Mouse (Mus musculus): Measurements from ENCODE around the gene Supt4a. TPM values are rescaled to one million over a fixed set of nuclear protein-coding genes. Genes with fewer than 3 reads are reported as not detected.

Gene Supt4a
- polyA plus RNA-seq, 1 experiment from 2014 or later = 209 TPM

- Histone ChIP-seq H3K27me3 (replicated peaks) (no peaks in the 10 kb centered on the region), H3K9ac (peak overlapping the region; percentile 94), H3K9me3 (replicated peaks) (no peaks in the 10 kb centered on the region), H3K36me3 (peaks cover 25% of the 10 kb centered on the region), H3K4me3 (peak overlapping the region; percentile 82), H3K4me1 (peaks cover 77% of the 10 kb centered on the region), H3K4me2 (peak overlapping the region; percentile 84), H3K27ac (peak overlapping the region; percentile 100)
- WGBS (ENCODE audit: insufficient replicate concordance) = 15% methylated on average over 5 of the region's 5 CpGs
- ATAC-seq = no peak
Measured at GRCm38 (mm10) chr11:87754603-87755002, 17.3 kb downstream of the Supt4a start.

- Histone ChIP-seq H3K4me1 (peaks cover 79% of the 10 kb centered on the region), H3K9ac (peak overlapping the region; percentile 94), H3K36me3 (peaks cover 25% of the 10 kb centered on the region), H3K4me2 (peak overlapping the region; percentile 84), H3K27ac (peak overlapping the region; percentile 100), H3K9me3 (replicated peaks) (no peaks in the 10 kb centered on the region), H3K4me3 (peak overlapping the region; percentile 82), H3K27me3 (replicated peaks) (peaks cover 4% of the 10 kb centered on the region)
- WGBS (ENCODE audit: insufficient replicate concordance) = 14% methylated on average over 15 of the region's 17 CpGs
- ATAC-seq = peak; percentile 75
Measured at GRCm38 (mm10) chr11:87755360-87756017, 18.1 kb downstream of the Supt4a start.

GRCm38 (mm10) chr11:87756251-87756820, 19.0 kb downstream of the Supt4a start:
- WGBS (ENCODE audit: insufficient replicate concordance) = 20% methylated on average over 15 of the region's 15 CpGs
- H3K9ac ChIP-seq = peak overlapping the region; percentile 94
- H3K4me2 ChIP-seq = peak overlapping the region; percentile 75

GRCm38 (mm10) chr11:87757001-87757954, 19.9 kb downstream of the Supt4a start:
- Histone ChIP-seq H3K27me3 (replicated peaks) (peaks cover 22% of the 10 kb centered on the region), H3K4me3 (peak overlapping the region; percentile 82), H3K9ac (peak overlapping the region; percentile 94), H3K27ac (peak overlapping the region; percentile 100), H3K36me3 (peaks cover 25% of the 10 kb centered on the region), H3K9me3 (replicated peaks) (no peaks in the 10 kb centered on the region), H3K4me1 (peaks cover 75% of the 10 kb centered on the region), H3K4me2 (peak overlapping the region; percentile 75)
- 19% methylated on average over 25 of the region's 25 CpGs for WGBS (ENCODE audit: insufficient replicate concordance)
- ATAC-seq = no peak

More at GRCm38 (mm10) chr11:87756251-87756820, 19.0 kb downstream of the Supt4a start:
- H3K9me3 ChIP-seq (replicated peaks) = no peaks in the 10 kb centered on the region
- H3K27me3 ChIP-seq (replicated peaks) = peaks cover 13% of the 10 kb centered on the region
- 0 out of 2 replicates have a peak, but pooled peaks have one; percentile 8 for ATAC-seq
- H3K27ac ChIP-seq = peak overlapping the region; percentile 100
- peaks cover 79% of the 10 kb centered on the region for H3K4me1 ChIP-seq
- peaks cover 25% of the 10 kb centered on the region for H3K36me3 ChIP-seq
- peak overlapping the region; percentile 82 for H3K4me3 ChIP-seq

- Histone ChIP-seq H3K9me3 (replicated peaks) (no peaks in the 10 kb centered on the region), H3K4me3 (peak overlapping the region; percentile 82), H3K4me1 (peaks cover 70% of the 10 kb centered on the region), H3K27ac (peak overlapping the region; percentile 100), H3K4me2 (peak overlapping the region; percentile 75), H3K9ac (peak overlapping the region; percentile 94), H3K27me3 (replicated peaks) (peaks cover 33% of the 10 kb centered on the region), H3K36me3 (peaks cover 25% of the 10 kb centered on the region)
- 18% methylated on average over 7 of the region's 7 CpGs for WGBS (ENCODE audit: insufficient replicate concordance)
- ATAC-seq = peak; percentile 19
Measured at GRCm38 (mm10) chr11:87758161-87758911, 21.0 kb downstream of the Supt4a start.

GRCm38 (mm10) chr11:87758957-87759608, 21.7 kb downstream of the Supt4a start:
- Histone ChIP-seq H3K4me2 (peak overlapping the region; percentile 75; the same call in 1 of the 2 replicates), H3K4me1 (peaks cover 70% of the 10 kb centered on the region), H3K27ac (peak overlapping the region; percentile 100), H3K4me3 (peak overlapping the region; percentile 82; the same call in 1 of the 2 replicates), H3K27me3 (replicated peaks) (peaks cover 40% of the 10 kb centered on the region), H3K9me3 (replicated peaks) (no peaks in the 10 kb centered on the region), H3K9ac (no peak overlapping the region), H3K36me3 (peaks cover 25% of the 10 kb centered on the region)
- WGBS (ENCODE audit: insufficient replicate concordance) = 19% methylated on average over 4 of the region's 4 CpGs
- peak; percentile 45 for ATAC-seq

- Histone ChIP-seq H3K4me1 (peaks cover 70% of the 10 kb centered on the region), H3K27ac (peak overlapping the region; percentile 64), H3K4me3 (no peak overlapping the region), H3K36me3 (peaks cover 25% of the 10 kb centered on the region), H3K9me3 (replicated peaks) (no peaks in the 10 kb centered on the region), H3K27me3 (replicated peaks) (peaks cover 46% of the 10 kb centered on the region), H3K9ac (no peak overlapping the region), H3K4me2 (no peak overlapping the region)
- peak; percentile 25 for ATAC-seq
- 0% methylated on average over 3 of the region's 3 CpGs for WGBS (ENCODE audit: insufficient replicate concordance)
Measured at GRCm38 (mm10) chr11:87759609-87760005, 22.3 kb downstream of the Supt4a start.

- peak within 1 kb of the TSS; percentile 7; the same call in 1 of the 2 replicates for H3K4me3 ChIP-seq
- 8% methylated on average over 23 of the region's 23 CpGs for WGBS (ENCODE audit: insufficient replicate concordance)
- H3K27ac ChIP-seq = peak within 1 kb of the TSS; percentile 64
- no peak within 1 kb of the TSS for H3K4me2 ChIP-seq
- H3K9me3 ChIP-seq (replicated peaks) = no peaks in the 10 kb centered on the region
- peaks cover 67% of the 10 kb centered on the region for H3K4me1 ChIP-seq
- 0 out of 2 replicates have a peak, but pooled peaks have one; percentile 8 for ATAC-seq
- no peak within 1 kb of the TSS for H3K9ac ChIP-seq
- H3K36me3 ChIP-seq = peaks cover 25% of the 10 kb centered on the region
- peaks cover 54% of the 10 kb centered on the region for H3K27me3 ChIP-seq (replicated peaks)
Measured at GRCm38 (mm10) chr11:87760301-87761081, 23.1 kb downstream of the Supt4a start, which contains the start of gene Tspoap1. Gene Tspoap1, plus strand, starts transcription at chr11:87760541.

- Histone ChIP-seq H3K27ac (no peak overlapping the region), H3K4me3 (no peak overlapping the region), H3K9me3 (replicated peaks) (no peaks in the 10 kb centered on the region), H3K27me3 (replicated peaks) (peaks cover 62% of the 10 kb centered on the region), H3K4me2 (no peak overlapping the region), H3K36me3 (peaks cover 22% of the 10 kb centered on the region), H3K4me1 (peaks cover 67% of the 10 kb centered on the region), H3K9ac (no peak overlapping the region)
- ATAC-seq = no peak
- whole genome bisulfite sequencing (ENCODE audit: insufficient replicate concordance) = 62% methylated on average over 11 of the region's 11 CpGs
Measured at GRCm38 (mm10) chr11:87761181-87761721, 23.9 kb downstream of the Supt4a start.

Data from liver, embryonic 12.5 days (tissue).